In genomic region chr12:29275676-29276075, GRCm38 (mm10) we compare ENCODE assay signal across 22 mouse cellular contexts.
DNase-seq lines count a peak whose midpoint lies in the region; ATAC-seq and TF ChIP-seq lines count a peak whose summit lies in the region.
"Had no signal": no experiment of that assay in that cellular context is flagged by ENCODE, and none has a peak within 500 bp of the region (broad histone marks: within the 10 kb centered on the region; RNA-seq: fewer than 3 reads in every experiment).

No protein-coding gene starts in this region.

- H3K4me3 ChIP-seq in heart, postnatal 0 days (ENCODE audit: low read depth, low read length): no peak overlapping the region
- H3K4me3 ChIP-seq in limb, embryonic 15.5 days: no peak overlapping the region
- H3K4me3 ChIP-seq in limb, embryonic 10.5 days: no peak overlapping the region
- H3K4me3 ChIP-seq: embryonic facial prominence, embryonic 15.5 days; erythroblast, embryonic 14.5 days; forebrain, embryonic 10.5 days; gastrocnemius, adult 2 months; heart, embryonic 13.5 days had no signal

- H3K4me2 ChIP-seq in heart, postnatal 0 days (ENCODE audit: low read depth, low read length): no peak overlapping the region
- no peak overlapping the region for H3K4me2 ChIP-seq in limb, embryonic 15.5 days
- H3K4me2 ChIP-seq: embryonic facial prominence, embryonic 15.5 days; heart, embryonic 13.5 days had no signal

- H3K27ac ChIP-seq in heart, postnatal 0 days (ENCODE audit: low read depth): no peak overlapping the region
- no peak overlapping the region for H3K27ac ChIP-seq in limb, embryonic 15.5 days
- H3K27ac ChIP-seq in limb, embryonic 10.5 days: no peak overlapping the region
- H3K27ac ChIP-seq: embryonic facial prominence, embryonic 15.5 days; forebrain, embryonic 10.5 days; gastrocnemius, adult 2 months; heart, embryonic 13.5 days had no signal

- 0 out of 2 replicates have a peak, but pooled peaks have one; percentile 20 for ATAC-seq in heart, postnatal 0 days (ENCODE audit: insufficient read depth, low read depth)
- ATAC-seq in limb, embryonic 15.5 days (ENCODE audit: insufficient number of reproducible peaks, low FRiP score, low TSS enrichment, low read depth): 0 out of 2 replicates have a peak, but pooled peaks have one; percentile 16
- ATAC-seq in megakaryocyte progenitor cell, adult 5-6 weeks (replicated peaks; ENCODE audit: poor library complexity): no peak
- ATAC-seq: forebrain, embryonic 14.5 days; inflammation-experienced regulatory T-cells, adult 6 months; intestine, postnatal 0 days had no signal

- no peaks in the 10 kb centered on the region for H3K9me3 ChIP-seq in heart, postnatal 0 days (replicated peaks; ENCODE audit: control insufficient read depth, low read length)
- H3K9me3 ChIP-seq in limb, embryonic 15.5 days: no peaks in the 10 kb centered on the region
- no peaks in the 10 kb centered on the region for H3K9me3 ChIP-seq in limb, embryonic 10.5 days (replicated peaks)
- H3K9me3 ChIP-seq: forebrain, embryonic 10.5 days; heart, embryonic 13.5 days had no signal

- no peaks in the 10 kb centered on the region for H3K27me3 ChIP-seq in heart, postnatal 0 days (ENCODE audit: control insufficient read depth, insufficient read depth, low read length)
- H3K27me3 ChIP-seq in limb, embryonic 15.5 days: no peaks in the 10 kb centered on the region
- peaks cover 15% of the 10 kb centered on the region for H3K27me3 ChIP-seq in limb, embryonic 10.5 days (ENCODE audit: low read depth, poor library complexity, severe bottlenecking)
- H3K27me3 ChIP-seq: embryonic facial prominence, embryonic 15.5 days; heart, embryonic 13.5 days had no signal

- DNase-seq in heart, postnatal 0 days (ENCODE audit: low spot score): no peak
- DNase-seq in heart, adult 18-20 months: no peak
- DNase-seq in limb, embryonic 10.5 days (ENCODE audit: low spot score): no peak
- peak; percentile 62 for DNase-seq in Muller cell, postnatal 12 days (ENCODE audit: inconsistent ontology term)
- DNase-seq in brain, embryonic 14.5 days (ENCODE audit: low read depth): peak; percentile 17
- DNase-seq: adrenal gland, adult 8-10 months; adrenal gland, postnatal 36 days; cerebellum, adult 11 months; cerebellum, adult 8-10 months; cerebellum, postnatal 14 days; embryo, embryonic 11 days; gastrocnemius, adult 2 months; gastrocnemius, postnatal 25 days had no signal

- TF ChIP-seq EP300 in heart, postnatal 0 days (IDR thresholded peaks at IDR 0.05; ENCODE audit: low read depth): no peak

- TF ChIP-seq POLR2A in brain, embryonic 14.5 days (IDR thresholded peaks at IDR 0.05; ENCODE audit: borderline replicate concordance, extremely low read depth, insufficient read depth, insufficient read length, poor library complexity, severe bottlenecking): no peak

- TF ChIP-seq CTCF in heart, postnatal 0 days (IDR thresholded peaks at IDR 0.05; ENCODE audit: low read depth): no peak
- no peak for TF ChIP-seq CTCF in brain, embryonic 14.5 days (IDR thresholded peaks at IDR 0.05; ENCODE audit: borderline replicate concordance, extremely low read depth, insufficient read depth, insufficient read length)

- WGBS in heart, postnatal 0 days: 23% methylated on average over 4 of the region's 4 CpGs
- WGBS in limb, embryonic 15.5 days: 60% methylated on average over 4 of the region's 4 CpGs
- 77% methylated on average over 4 of the region's 4 CpGs for WGBS in limb, embryonic 10.5 days

- H3K4me1 ChIP-seq in heart, postnatal 0 days (ENCODE audit: control insufficient read depth, insufficient read depth): peaks cover 11% of the 10 kb centered on the region; the same call in 1 of the 2 replicates
- H3K4me1 ChIP-seq in limb, embryonic 15.5 days: peaks cover 13% of the 10 kb centered on the region
- peaks cover 14% of the 10 kb centered on the region for H3K4me1 ChIP-seq in limb, embryonic 10.5 days

- H3K9ac ChIP-seq in heart, postnatal 0 days (replicated peaks; ENCODE audit: low read depth, low read length): no peak overlapping the region
- no peak overlapping the region for H3K9ac ChIP-seq in limb, embryonic 15.5 days
- H3K9ac ChIP-seq: embryonic facial prominence, embryonic 15.5 days; heart, embryonic 13.5 days had no signal

- no peaks in the 10 kb centered on the region for H3K36me3 ChIP-seq in heart, postnatal 0 days (replicated peaks; ENCODE audit: control insufficient read depth, insufficient read depth, low read length)
- H3K36me3 ChIP-seq in limb, embryonic 15.5 days: no peaks in the 10 kb centered on the region
- no peaks in the 10 kb centered on the region for H3K36me3 ChIP-seq in limb, embryonic 10.5 days
- H3K36me3 ChIP-seq: embryonic facial prominence, embryonic 15.5 days; forebrain, embryonic 10.5 days; heart, embryonic 13.5 days had no signal

Comparison
In these comparisons a context has a peak if more than half of its experiments do, and no peak if none do; other contexts are left out.
1. DNase-seq: peak in Muller cell, postnatal 12 days (single experiment) and brain, embryonic 14.5 days (single experiment); none in heart, postnatal 0 days (single experiment), heart, adult 18-20 months (0 of 2) and limb, embryonic 10.5 days (single experiment).